Mouse (Mus musculus) kidney, adult 9 months (tissue): Measurements from ENCODE around the gene Fyn.
A peak's percentile ranks its signal among the peaks of the same experiment; 100 is the strongest.

Source experiments
- DNase-seq: peaks from one replicate; pipeline ENCODE4 v3.0.0; 2022

Gene Fyn

DNA sequence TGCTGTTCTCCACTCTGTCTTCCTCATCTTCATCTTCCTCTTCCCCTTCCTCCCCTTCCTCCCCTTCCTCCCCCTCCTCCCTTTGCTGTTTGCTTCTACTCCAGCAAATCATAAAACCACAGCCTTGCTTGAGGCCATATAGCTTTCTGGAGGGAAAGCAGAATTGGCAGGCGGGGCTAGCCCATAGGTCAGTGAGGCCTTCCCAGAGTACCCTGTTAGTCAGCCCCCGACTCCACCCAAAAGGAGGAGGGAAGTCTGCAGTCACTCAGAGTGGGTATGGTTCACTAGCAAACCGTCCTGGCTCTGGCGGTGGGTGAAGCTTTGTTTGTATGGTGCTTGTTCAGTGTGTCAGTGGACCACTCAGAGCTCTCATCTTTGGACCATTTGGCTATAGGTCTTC, 80.5 kb downstream of the Fyn start:
- no peak for DNase-seq

DNA sequence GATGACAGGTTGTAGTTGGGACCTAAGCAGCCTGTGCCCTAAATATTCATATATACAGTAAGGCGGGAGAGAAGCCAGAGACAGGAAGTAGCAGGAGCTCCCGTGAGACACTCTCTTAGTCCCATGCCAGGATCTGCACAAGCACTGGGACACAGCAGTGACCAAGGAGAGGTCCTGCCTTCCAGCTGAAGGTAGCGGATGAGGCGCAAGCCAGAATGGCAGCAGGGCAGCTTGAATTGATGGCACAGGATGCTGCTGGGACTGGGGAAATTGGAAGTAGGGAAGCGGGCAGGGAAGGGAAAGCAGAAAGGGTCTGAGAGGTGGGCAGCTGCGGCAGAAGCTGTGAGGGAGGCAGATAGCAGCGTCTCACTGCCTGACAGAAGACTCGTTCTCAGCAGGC, 81.7 kb downstream of the Fyn start:
- DNase-seq: no peak

DNA sequence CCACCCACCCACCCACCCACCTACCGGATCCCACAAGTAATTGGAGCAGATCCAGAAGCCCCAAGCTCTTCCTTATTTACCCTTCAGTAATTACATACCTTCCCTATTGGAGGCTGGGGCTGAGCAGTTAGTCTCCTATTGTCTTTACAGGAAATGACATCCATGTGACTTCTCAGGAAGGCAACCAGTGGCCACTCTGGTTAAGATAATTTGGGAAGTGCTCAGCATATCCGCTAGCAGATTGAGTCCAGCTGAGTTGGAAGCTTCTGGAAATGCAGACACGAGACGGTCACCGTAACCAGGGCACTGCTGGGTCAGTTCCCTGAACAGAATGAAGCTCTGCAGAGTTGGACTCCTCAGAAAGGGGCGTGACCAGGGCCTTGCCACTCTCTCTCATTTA, 82.4 kb downstream of the Fyn start:
- peak; percentile 52 for DNase-seq

DNA sequence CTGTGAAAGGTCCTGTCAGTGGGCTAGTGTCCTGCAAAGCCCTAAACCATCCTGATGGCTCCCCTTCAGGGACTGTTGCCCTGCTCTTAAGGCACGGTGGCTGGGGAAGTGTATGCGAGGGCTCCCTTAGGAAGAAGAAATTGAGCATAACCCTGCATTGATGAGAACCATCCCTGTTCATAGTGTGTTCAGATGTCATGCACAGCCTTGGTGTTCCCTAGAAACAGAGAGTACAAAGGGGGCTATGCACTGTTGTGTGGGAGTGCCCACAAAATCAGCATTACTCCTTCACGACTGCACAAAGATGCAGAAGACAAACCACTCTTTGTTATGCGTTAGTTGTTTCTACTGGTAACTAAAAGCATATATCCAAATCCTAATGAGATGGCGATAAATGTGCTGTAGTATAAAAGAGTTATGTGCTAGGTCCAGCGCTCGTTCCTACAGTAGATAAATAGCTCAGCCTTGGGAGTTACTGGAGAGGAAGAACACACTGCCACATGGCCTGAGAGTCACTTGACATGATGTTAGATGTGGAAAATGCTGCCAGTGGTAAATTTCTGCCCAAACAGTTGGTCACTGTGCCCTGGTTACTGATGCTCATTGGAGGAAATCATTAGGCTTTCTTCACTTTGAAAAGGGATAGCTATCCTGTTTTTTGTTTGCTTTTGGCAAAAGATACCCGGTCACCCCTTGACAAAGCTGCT, 83.4 kb downstream of the Fyn start:
- no peak for DNase-seq

DNA sequence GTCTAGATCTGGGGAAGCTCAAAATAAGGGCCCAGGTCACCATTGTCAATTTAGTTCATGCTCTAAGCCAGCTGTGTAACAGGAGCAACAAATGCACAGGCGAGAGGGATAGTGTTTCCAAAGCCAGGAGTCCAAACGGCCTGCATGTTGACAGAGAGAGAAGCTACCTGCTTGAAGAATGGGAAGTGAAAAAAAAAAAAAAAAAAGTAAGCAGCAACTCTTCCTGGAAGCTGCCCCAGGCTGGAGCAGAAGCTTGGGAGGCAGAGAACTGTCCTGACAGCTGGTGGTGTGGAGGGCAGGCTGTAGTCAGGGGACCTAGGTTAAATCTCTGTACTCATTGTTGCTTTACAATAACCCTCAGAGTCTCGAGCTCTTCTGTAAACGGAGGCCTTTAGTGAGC, 86.7 kb downstream of the Fyn start:
- no peak for DNase-seq

DNA sequence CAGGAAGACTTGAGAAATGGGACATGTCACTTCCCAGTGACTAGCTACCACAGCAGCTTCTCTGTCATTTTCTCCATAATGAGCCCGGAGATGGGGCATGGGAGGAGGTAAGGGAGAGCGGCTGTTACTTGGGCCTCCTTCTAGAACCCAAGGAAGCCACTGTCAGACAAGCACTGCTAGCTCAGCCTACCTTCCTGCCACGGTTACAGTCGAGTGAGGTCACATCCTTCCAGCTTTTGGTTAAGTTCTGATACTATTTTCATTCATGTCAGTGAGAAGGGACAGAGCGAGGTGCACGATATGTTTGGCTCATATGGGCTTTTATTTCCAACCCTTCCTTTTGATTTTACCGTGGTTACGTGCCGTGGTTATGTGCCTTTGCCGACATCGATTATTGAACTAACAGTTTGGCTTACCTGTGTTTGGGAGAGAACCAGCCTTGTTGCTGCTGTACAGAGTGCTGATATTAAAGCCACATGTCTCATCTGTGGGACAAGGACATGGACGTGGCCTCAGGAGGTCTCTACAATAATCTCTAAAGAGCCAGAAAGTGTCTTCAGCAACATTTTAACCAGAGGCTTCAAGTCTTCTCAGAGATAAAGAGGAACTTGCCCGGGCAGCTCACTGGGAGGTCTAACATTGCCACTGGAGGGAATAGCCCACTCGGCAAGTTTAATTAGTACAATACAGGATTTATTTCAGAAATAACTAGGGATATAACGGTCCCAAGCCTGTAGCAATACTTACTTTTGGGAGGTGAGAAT, 87.4 kb downstream of the Fyn start:
- DNase-seq: no peak

DNA sequence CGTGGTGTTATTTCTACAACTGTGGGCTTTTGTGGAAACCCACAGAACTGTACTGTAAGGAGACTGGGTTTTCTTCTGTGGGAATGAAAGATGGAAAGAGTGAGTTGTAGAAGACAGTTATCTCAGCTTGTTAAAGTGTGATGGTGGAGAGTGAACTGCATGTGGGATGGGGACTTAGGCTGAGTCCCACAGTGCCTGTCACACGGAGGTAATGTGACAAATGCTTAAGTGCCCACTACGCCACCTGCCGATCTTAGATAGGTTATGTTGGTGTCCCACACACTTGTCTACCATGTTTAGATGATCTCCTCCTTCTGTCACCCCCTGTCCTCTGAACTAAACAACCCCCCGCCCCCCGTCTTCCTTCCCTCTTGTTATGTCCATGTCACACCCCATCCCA, 88.1 kb downstream of the Fyn start:
- no peak for DNase-seq

DNA sequence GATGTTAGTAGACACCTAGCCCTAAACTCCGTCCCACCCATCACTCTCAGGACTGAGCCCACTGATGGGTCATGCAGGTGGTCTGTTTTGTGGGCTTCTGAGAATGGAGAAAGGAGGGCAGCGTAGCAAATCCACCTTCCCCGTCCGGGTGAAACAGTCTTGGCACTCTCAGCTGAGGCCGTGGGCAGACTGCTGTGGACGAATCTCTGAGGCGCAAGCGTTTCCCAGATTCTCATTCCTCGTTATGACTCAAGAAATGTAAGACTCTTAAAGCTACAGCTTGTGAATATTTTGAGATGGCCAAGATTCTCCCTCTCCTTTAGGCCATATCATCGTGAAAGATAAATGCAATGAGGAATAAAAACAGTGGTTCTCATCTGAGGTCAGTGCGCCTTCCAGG, 88.6 kb downstream of the Fyn start:
- DNase-seq: no peak

DNA sequence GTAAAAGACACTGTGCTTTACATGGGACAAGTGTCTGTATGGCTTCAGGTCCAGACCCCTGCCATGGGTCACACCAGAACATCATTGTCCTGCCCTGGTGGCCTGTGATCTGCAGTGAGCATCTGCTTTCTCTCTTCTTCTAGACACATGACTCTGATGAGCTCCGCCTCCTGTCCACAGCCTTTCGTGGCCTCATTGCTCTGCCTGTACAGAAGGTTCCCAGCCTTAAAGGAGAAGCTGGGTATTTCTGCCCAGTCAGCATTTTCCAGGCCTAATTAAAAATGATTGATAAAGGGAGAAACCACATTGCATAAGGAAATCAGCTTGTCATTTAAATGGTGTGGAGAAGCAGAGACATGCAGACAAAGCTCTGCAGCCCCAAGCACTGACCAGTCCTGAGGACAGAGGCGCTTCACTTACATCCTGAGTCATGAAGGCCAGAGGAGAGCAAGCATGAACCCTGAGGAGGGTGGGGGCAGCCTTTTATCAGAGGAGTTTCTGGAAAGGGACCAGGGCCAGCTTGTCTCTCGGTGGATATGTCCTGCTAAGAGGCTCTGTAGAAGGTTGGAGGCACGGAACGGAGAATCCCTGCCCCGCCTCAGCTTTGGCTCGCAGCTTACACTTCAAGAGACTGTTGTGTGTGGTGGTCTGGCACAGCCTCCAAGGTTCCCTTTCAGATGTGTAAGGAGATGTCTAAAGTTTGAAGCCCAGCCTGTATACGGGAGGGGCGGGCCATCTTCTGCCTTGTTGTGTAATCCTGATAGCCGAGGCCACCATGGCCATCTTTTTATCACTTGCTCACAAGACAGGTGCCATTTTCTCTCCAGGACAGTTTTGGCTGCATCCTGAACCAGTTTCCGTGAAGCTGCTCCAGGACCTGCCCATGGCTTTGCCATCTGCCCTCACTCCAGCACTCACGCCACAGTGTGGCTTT, 90.4 kb downstream of the Fyn start:
- no peak for DNase-seq

DNA sequence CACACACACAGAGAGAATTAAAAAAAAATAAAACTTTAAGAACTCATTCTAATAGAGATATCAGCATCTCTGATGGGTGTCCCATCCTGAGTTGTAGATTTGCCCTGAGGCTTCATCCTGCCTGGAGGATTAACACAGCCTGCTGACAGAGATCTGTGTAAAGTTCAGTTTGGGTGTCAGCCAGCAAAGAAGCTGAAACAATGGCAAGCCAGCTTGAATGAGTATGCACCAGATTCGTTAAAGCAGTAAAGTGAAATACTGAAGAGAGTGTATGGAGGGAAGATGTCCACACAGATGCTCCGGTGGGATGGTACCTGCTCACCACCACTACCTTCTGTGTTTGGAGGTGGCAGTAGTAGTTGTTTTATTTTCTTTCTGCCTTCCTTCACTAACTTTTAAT, 92.0 kb downstream of the Fyn start:
- no peak for DNase-seq

DNA sequence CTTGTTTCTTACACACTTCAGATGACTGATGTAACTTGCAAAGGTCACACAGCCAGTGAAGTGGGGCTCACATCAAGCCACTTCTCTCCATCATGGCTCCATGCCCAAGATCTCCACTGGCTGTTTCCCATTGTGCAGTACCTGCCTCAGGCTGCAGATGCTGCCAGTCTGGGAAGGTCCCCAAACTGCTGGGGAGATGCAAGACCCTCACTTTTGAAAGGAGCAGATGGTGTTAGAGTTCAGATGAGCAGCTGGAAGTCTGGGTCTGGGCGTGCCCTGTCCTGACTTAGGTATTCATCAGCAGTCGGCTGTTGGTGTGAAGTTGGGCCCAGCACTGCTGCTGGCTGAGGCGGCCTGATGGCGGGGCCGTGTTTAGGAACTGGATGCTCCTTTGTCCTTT, 93.3 kb downstream of the Fyn start:
- DNase-seq: no peak

DNA sequence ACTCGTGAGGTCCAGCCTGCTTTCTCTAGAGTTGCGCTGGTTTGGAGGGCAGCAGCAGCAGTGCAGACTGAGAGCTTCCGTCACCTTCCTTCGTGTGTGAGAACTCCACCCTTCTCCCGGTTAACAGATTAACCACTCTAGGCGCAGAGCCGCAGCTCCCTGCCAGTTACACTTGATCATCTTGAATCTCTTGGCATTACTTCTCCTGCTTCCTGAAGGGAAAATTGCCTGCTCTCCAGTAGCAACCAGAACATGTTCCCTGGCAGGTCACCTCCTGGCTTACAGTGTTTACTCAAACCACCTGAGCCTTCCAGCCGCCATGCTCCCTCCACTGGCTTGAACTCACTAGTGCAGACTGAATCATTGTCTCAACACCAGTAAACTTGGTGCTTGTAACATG, 94.1 kb downstream of the Fyn start:
- DNase-seq: peak; percentile 40

DNA sequence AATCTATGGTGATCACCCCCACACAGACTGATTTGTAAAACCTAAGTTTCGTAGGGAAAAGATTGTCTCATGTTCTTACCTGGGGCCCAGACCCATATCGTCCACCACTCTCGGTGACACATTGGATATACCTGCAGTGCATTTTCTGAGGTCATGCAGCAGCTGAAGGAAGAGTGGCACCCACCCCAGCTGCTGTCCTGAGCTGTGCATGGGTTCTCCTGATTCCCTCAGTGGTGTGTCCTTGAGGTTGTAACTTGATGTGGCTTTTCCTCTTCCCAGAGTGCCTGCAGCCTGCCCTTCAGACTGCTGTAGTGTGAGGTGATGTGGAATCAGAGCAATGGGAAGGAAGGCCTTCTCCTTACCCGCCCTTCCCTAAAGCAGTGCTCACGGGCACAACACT, 95.7 kb downstream of the Fyn start:
- DNase-seq: no peak

DNA sequence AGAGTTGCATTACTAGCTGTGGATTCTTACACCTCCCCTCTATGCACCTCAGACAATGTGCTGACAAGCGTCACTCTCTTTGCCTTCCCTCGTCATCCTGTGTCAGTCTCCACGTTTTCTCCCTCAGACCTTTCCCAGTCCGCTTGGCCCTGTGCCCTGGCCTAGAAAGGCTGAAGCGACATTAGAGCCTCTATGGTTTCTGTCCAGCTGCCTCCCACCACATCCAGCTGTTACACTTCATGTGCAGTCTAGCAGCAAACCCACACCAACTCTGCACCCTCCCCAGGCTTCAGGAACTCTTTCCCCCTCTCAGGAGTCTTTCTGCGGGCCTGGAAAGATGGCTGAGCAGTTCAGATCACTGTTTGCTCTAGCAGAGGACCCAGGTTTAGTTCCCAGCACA, 98.7 kb downstream of the Fyn start:
- peak; percentile 30 for DNase-seq

DNA sequence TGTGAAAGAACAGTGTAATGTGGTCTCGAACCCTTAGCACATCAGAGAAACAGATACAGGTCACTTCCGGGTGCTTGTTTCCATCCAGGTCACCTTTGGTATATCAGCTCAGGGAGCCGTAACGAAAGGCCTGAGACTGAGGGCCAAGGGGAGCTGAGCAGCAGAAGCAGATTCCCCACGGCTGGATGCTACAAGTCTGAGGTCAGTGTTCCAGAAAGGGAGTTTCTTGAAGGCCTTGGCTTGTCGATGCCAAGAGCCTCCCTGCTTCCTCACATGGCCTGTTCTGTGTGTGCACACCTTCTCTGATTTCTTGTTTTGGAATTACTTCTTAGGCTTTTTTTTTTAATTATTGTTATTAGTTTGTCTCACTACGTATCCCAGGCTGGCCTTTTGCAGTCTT, 99.2 kb downstream of the Fyn start:
- DNase-seq: no peak

DNA sequence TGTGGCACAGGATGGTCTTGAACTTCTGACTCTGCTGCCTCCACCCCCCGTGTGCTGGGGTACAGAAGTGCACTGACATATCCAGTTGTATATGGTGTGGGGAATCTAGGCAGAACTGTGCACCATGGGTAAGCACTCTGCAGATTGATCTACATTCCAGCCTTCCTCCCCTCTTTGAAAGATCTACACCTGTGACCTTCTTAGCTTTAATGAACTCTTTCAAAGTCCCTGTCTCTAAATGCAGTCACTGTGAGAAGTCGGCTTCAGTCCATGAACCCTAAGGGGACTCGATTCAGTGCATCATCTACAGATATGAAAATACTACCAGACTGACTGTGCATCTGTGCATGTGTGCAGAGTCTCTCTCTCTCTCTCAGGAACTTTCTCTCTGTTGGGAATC, 99.9 kb downstream of the Fyn start:
- DNase-seq: no peak

DNA sequence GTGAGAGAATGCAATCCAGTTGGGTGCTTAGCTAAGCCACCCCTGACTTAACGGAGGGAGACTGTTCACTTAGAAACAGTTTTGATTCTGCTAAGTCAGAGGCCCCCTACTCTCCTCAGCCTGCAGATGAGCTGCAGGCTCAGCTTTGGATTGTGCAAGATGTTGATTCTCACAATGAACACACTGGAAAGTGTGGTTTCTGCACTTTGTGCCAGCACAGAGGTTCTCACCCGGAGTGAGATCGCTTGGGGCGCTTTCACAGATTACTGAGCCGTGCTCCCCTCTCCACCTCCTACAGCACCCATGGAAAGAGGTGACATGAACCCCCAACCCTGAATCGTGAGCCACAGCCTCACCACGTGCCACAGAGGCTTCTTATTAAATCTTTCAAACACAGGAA, 100.7 kb downstream of the Fyn start:
- no peak for DNase-seq

DNA sequence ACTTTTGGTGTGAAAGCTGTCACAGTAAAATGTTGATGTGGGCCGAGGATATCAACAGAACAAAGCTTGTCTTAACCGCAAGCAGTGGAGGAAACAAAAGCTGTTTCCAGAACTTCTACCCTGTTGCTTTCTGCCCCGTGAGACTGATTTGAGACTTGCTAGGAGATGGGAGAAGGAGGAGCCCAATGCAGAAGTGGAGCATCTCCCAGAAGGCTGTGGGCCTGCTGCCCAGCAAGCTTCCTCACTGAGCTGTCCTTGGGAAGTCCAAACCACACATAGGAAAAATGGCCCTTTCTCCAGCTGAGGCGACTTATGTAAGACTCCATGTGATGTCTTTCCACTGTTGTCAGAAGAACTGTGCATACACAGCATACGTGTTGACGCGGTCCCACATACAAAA, 101.7 kb downstream of the Fyn start:
- DNase-seq: no peak

DNA sequence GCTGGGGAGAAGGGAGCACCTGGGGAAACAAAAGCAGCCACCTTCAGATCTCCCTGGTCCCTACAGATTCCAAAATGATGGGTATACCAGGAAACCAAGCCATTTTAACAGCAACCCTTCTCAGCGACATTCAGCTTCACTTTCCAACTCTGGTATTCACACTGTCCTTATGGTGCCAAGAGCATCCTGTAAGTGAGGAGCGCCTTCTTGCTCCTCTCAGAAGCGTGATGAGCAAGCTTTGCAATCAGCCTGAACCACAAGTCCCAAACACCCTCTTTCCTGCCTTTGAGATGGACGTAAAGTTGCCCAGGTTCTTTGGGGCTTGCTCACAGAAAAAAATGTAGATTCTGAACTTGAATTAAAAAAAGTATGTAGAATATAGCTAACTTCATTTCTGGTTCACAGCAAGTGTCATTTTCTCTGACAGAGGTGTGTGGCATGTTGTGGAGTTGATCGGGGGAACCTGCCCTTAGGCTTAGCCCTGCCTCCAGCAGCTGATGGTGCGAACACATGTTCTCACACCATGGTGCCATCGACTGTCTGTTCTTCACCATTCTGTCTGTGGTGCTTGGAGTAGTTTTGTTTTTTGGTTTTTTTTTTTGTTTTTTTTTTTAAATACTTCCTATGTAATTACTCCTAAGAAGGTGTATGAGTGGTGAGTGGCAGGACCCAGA, 102.5 kb downstream of the Fyn start:
- DNase-seq: no peak

DNA sequence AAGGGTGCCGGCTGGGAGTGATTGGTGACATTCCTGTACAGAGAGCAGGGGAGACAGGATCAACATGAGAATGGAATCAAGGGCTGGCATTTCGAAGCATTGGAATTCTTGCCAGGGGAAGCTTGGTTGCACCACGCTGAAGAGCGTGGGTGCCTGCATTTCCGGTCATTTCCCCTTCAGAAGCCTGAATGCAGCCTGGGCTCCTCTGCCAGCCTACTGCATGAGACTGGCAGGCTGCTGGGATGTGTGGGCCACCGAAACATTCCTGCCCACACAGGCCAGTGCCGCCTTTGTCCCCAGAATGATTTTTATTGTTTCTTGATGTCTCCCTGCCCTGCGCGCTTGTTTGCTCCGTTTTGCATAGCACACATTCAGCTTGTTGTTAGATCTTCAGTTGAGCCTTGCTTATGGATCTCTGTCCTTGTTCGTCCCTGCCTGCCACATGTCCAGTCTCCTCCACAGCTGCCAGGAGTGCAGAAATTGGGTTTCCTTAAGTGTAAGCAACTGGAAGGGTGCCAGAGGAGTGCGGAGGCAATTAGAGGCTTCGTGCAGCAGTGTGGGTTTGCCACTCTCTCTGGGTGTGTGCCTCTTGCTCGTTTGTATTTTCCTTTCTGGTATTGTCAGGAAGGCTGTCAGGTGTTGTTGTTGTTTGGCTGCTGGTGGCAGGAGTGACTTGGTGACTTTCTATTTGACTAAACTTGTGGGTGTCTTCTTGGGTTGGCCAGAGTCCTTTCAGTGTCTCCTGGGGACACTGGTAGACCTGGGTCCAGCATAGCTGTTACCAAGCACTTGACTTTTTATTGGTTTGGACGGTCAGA, 103.3 kb downstream of the Fyn start:
- DNase-seq: peak; percentile 32

DNA sequence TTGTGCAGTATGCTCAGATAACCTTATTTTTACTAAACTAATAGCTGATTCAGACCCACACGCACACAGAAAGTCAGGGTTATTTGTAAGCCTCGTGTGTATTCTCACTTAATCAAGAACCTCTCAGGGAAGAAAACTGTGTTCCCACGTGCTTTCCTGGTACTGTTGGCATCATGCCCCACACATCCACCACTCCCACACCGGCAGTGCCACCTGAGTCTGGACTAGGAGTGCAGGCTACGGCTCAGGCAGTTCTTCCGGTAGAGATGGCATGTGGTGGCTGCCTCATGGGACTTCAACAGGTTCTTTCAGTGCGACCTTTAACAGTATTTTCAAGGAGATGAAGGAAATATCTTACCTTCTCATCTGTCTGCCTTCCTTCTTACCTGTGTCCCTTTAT, 104.3 kb downstream of the Fyn start:
- no peak for DNase-seq

DNA sequence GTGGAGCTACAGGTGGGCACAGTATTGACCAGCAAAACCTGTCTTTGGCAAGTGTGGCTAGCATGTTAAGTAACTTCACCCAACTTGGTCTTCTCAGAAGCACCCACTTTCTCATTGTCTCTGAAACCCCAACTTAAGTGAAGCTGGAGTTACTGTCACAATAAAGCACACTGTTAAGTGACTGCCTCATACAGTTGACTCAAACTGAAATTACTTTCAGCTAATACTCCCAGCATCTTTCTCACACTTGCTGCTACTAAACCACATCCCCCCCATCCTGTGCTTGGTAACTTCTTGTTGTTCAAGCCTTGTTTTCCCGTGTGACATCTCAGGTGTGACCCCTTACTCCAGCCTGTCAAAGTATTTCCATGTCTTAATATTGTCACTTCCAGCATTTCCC, 110.7 kb downstream of the Fyn start:
- DNase-seq: no peak
